Mouse (Mus musculus) frontal cortex, postnatal 10 days (tissue): Measurements from ENCODE around the gene Klra3.
"Not testable (repeated sequence)": the region's sequence is repeated elsewhere in the genome, so short reads cannot be mapped to it uniquely, and the experiment has no call there.

Experiments
- DNase-seq, 2 experiments: peaks; one replicate each; pipeline ENCODE4 v3.0.0; 2022; ENCODE audit warnings: low spot score in 2 of 2, mixed read lengths in 1 of 2

Klra3 gene

GRCm38 (mm10) chr6:130337411-130337810 lies at the start of gene Klra3:
Klra3 (minus strand) TSS chr6:130337574.
- no peak for DNase-seq

- DNase-seq, result no peak
Measured at GRCm38 (mm10) chr6:130386750-130387149, 49.4 kb upstream of the Klra3 start, which contains the start of gene Klra1. Klra1 (minus strand) TSS chr6:130386874.

- DNase-seq, result no peak
Measured at GRCm38 (mm10) chr6:130385803-130386202, 48.4 kb upstream of the Klra3 start.

GRCm38 (mm10) chr6:130382375-130382774 lies 45.0 kb upstream of the Klra3 start:
- no peak for DNase-seq

- not testable (repeated sequence) for DNase-seq
Measured at GRCm38 (mm10) chr6:130345381-130345780, 8.0 kb upstream of the Klra3 start.

GRCm38 (mm10) chr6:130341973-130342372 lies 4.6 kb upstream of the Klra3 start:
- DNase-seq, result not testable (repeated sequence)

GRCm38 (mm10) chr6:130287984-130288649 lies 49.3 kb downstream of the Klra3 start:
- no peak for DNase-seq

- DNase-seq, result not testable (repeated sequence)
Measured at GRCm38 (mm10) chr6:130281828-130282227, 55.5 kb downstream of the Klra3 start, which contains the start of gene Klra10. Klra10 (minus strand) TSS chr6:130281928.
